Mouse (Mus musculus) brain, embryonic 18.5 days (tissue): ENCODE results near the gene Ahsa1.
"Not testable (repeated sequence)": the region's sequence is repeated elsewhere in the genome, so short reads cannot be mapped to it uniquely, and the experiment has no call there.

Experiments
- DNase-seq: peaks from one replicate; pipeline ENCODE4 v3.0.0-alpha.2; 2012; ENCODE audit warnings: low read depth, low spot score

Gene Ahsa1

DNA sequence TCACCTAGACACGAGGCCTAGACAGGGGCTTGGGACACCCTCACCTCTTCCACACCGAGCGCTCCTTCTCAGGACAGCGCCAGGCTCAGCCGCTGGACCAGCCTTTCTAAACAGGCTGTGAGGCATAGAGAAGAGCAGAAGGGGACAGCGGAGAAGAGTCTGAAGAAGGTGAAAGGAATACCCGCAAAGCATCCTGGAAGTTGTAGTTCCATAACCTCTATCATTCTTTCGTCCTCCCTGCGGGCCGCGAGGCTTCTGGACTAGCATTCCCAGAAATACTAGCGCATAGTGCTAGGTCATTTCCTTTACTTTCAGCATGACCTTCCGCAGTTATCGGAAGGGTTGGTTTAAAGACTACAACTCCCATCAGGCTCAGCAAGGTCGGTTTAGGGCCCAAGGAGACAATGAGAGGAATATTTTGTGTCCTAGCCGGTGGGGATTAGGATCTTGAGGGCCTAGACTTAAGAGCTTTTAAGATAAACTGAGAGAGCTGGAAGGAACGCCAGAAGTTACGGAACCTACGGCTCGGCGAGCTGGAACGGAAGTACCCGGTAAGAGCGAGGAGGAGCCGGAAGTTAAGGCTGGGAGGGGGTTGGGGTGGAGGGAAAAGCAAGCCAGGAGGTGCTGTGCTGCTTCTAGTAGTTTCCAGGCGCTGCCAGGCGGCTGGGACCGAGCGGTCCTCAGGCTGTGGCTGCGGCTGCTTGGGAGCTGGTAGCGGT, at the start of gene Ahsa1, which contains the start of gene Vipas39:
Gene Ahsa1 (plus strand): TSS at position 372 of the 719 bp plus-strand sequence.
Gene Vipas39 (minus strand): TSS at position 149 of the 719 bp plus-strand sequence.
- peak; percentile 96 for DNase-seq

GRCm38 (mm10) chr12:87217596-87217995, 48.7 kb upstream of the Ahsa1 start:
- no peak for DNase-seq

DNA sequence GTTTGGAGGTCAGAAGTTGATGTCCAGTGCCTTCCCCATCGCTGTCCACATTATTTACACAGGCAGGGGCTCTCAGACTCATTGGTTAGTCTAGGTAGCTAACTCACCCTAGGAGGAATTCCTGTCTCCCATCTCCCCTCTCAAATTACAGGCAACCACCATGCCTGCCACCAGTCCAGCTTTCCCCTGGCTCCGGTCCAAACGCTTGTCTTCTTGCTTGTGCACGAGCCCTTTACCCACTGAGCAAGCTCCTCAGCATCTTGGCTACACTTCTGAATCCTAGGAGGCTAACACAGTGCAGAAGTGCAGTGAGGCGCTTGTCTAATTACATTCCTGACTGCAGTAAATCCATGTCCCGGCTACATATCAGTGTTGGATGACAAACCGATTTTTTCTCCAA, 46.9 kb upstream of the Ahsa1 start:
- no peak for DNase-seq

- no peak for DNase-seq
Observed at GRCm38 (mm10) chr12:87224950-87225349, 41.3 kb upstream of the Ahsa1 start.

DNA sequence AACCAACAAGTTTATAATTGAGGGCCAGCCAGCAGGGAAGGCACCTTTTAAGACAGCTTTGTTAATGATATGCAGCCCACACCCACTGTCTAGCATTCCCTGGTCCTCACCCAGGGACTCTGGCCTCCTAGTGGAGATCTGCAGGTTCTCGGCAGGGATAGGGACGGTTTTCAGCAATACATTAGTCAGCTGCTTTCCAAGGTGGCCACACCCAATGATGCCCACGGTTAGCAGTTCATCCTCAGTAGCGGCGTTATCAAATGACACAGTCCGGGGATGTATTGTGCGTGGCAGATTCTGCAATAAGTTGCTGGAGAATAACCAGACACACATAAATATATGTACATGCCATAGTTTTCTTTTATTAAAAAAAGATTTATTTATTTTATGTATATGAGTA, 39.5 kb upstream of the Ahsa1 start:
- no peak for DNase-seq

DNA sequence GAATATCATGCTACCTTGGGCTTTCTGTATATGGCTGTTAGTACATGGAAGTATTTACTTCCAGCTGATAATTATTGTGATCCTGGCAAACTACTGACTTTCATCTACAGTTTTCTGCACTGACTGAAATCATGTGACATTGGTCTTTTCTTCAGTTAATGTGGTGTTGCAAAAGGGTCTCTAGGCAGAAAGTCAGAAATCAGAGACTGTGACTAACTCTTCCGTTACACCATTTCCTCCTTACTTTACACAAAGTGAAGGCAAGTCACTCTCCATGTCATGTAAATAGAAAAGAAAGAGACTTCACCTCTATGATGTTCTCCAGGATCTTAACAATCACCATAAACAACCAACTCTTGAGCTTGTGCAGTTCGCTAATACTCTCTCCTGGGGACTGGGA, 36.6 kb upstream of the Ahsa1 start:
- DNase-seq, result no peak

GRCm38 (mm10) chr12:87230379-87230895, 35.8 kb upstream of the Ahsa1 start:
- no peak for DNase-seq

DNA sequence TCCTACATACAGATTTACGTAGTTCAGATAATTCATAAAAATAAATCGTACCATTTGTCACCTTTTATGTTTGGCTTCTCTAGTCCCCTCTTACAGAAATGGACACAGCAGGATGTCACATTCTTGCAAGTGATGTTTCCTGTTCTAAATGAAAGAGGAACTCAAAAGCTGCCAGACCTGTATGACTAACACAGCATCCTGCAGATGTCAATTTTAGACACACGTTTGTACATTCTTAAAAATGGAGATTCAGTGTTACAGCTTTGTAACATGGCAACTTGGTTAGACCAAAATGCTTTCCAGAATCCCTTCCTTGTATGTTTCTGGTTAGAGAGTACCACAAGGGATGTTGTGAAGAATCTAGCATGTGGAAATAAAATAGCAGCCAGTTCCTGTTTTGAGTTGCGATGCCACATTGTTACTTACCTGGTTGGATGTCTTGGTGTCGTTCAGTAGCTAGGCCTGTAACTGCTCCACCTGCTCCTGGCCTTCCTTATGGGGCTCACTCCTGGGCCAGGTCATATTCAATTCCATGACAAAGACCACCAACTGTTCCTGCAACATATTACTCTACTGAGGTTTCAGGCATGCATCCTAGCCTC, 29.3 kb upstream of the Ahsa1 start:
- no peak for DNase-seq

DNA sequence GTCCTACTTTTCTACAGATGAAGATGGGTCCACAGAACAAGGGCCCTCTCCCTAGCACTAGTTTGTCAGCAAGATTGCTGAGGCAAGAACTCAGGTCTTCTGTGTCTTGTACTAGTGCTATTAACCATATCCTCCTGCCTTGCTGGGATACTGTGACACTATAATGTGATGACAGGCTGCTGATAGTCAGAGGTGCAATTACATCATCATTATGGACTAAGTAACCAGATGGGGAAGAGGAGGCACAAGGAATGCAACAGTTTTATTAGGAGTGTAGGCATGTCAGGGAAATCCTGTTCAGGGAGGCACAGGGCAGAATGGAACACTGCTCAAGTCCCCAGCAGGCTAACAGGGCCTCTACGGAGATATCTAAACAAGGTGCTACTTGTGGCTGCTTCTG, 27.6 kb upstream of the Ahsa1 start, which contains the start of gene Noxred1:
Gene Noxred1 (minus strand): TSS at position 101 of the 400 bp plus-strand sequence.
- no peak for DNase-seq

DNA sequence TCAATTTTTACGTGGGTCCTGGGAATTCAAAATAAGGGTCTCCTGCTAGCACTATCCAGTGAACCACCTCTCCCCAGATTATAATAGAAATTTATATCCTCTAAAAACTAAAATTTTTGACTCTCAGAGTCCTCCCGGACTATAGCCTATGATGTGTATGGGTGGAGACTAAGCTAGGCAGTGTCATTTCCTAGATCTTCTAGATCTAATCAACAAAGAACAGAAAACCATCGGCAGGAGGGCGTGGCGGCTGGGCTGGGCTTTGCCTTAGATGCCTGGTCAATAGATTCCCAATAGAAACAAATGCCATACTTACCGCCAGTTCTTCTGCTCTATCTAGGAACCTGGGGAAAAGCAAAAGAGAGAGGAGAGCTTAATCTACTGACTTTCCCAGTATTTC, 16.1 kb upstream of the Ahsa1 start:
- DNase-seq, result no peak

DNA sequence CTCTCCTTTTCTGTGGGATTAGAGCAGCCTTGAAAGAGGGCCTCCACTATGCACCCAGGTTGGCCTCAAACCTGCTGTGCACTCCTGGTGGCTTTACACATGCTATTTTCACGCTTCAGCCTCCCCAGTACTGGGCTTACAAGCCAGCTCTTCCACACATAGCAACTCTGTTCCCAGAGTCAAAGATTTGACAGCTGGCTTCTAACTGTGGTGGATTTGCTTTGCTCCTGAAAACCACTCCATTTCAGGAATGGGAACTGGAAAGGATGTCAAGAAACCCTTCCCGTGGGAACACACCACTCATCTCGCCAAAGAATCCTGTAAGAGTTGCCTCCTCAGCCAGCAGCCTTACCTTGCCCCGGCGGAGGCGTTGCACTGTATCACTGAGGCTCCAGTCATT, 12.4 kb upstream of the Ahsa1 start:
- DNase-seq, result no peak

GRCm38 (mm10) chr12:87256629-87257028, 9.7 kb upstream of the Ahsa1 start:
- no peak for DNase-seq

GRCm38 (mm10) chr12:87260562-87260961, 5.7 kb upstream of the Ahsa1 start:
- DNase-seq, result no peak

DNA sequence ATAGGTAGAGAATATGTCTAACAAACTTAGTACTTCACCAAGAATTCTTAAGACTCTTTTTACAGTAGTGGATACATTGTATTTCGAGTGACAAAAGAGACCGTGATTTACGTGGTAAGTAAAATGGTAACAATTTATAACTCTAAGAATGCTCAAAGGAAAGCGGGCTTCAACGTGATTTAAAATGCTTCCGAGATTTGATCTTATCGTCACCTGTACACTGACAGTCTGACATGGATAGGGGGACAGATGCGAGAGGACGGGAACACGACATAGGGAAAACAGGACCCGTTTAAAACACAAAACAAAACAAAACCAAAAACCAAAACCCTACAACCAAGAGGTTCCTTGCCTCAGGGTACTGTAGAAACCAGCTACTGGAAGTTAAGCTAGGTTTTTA, 835 bp upstream of the Ahsa1 start:
- DNase-seq, result no peak

- no peak for DNase-seq
Observed at GRCm38 (mm10) chr12:87266827-87267603, 736 bp downstream of the Ahsa1 start.

DNA sequence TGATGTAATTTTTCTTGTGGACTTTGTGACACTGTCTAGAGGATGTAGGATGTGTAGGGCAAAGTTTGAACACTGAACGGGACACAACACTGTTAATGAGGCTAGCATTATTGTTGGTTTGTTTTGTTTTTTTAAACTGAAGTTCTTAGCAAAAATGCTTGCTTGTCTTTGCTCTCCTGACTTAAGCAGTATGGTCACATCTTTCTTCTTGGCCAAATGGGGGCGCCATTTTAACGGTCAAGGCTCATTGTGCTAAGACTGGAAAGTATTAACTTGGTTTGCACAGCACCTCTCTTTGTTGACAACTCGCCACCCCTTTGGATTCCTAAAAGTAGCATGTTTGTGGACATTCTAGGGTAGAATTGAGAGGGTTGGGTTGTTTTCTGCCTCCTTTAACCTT, 1.4 kb downstream of the Ahsa1 start:
- no peak for DNase-seq

DNA sequence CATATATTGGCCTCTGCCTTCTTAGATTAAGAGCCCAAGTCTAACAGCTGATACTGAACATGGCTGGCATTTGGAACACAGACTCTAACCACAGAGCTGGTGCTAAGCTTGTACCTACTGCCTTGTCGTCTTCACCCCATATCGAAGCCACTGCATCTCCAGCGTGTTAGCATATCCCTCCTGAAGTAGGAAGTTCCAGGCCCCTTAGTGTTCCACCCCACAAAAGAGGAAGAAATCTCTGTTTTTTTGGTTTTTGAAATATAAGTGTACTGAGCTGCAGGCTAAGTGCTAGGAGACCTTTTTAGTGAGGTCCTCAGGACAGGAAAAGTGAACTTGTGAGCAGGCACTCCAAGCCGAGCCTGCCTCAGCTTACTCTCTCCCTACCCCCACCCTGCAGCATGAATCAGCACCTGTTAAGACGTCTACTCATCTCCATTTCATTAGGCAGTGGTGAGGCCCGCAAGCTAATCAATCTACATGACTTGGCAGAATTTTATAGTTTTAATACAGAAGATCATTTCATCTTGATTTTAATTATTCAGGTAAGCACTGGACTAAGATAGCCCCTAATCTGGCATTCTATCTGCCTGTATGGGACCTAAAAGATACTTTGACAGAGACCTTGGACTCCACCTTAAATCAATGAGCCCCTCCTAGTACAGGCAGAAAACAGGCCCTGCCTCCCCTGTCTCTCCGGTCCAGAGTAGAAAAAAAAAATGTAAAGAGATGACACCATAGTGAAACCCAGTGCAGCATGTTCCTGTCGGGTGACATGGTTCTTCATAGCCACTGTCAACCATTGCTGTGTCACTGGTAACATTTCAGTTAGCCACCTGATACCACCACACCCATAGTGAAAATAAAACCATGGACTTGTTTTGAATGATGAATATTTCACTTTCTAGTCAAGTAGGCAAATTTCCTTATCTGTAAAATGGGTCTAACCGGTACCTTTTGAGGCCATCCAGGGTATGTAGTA, 8.9 kb downstream of the Ahsa1 start:
- DNase-seq, result no peak

GRCm38 (mm10) chr12:87277251-87277650, 11.0 kb downstream of the Ahsa1 start:
- not testable (repeated sequence) for DNase-seq

GRCm38 (mm10) chr12:87278118-87278730, 11.9 kb downstream of the Ahsa1 start:
- no peak for DNase-seq

- no peak for DNase-seq
Observed at GRCm38 (mm10) chr12:87279350-87279749, 13.1 kb downstream of the Ahsa1 start.

- DNase-seq, result no peak
Observed at GRCm38 (mm10) chr12:87279879-87280278, 13.6 kb downstream of the Ahsa1 start.
